Mouse (Mus musculus): Measurements from ENCODE around the gene Ggt1.
A peak's percentile ranks its signal among the peaks of the same experiment; 100 is the strongest.

DNA sequence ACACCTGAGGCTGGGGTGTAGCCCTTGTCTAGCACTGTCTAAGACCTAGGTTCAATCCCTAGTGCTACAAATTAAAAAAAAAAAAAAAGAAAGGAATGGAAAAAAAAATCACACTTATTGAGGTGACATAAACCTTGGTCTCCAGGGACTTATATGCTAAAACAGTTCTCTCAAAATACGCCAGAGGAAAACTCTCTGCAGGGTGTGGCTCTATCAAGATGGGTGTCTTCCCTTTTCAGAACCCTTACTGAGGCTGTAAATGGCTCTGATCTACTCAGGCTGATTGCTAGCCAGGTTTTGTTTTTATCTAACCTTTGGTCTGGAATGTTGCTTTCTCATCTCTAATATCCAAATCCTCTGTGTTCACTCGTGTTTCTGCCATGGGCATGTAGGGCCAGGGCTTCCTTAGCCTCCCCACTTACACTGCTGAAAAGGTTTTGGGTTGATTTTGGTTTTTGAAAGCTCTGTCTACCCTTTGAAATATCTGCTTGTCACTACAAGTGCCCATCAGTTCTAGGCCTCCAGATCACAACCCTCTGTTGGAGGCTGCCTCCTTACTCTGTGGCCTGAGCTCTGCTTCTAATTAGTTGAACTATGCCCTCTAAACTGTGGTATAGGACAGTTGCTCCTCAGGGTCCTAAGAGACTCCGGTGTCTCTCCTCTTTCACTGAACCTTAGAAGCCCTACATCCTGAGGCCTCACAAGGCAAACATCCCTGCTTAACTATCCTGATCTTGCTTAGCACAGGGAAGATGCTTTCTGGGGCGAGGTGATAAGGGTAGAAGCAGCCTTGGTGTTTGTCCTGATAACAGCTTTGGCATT, 46.0 kb upstream of the Ggt1 start:
- TF ChIP-seq JUND (conservative IDR thresholded peaks at IDR 0.05; ENCODE audit: low read depth, low read length) (no peak), CTCF (conservative IDR thresholded peaks at IDR 0.05 in 1 of 2, IDR thresholded peaks at IDR 0.05 in 1 of 2; ENCODE audit: low read depth in 2 of 2, low read length in 2 of 2) (no peak), TCF12 (IDR thresholded peaks at IDR 0.05; ENCODE audit: low read depth, low read length) (no peak), POLR2AphosphoS2 (IDR thresholded peaks at IDR 0.05; ENCODE audit: low read depth, low read length) (no peak), ZKSCAN1 (IDR thresholded peaks at IDR 0.05; ENCODE audit: borderline replicate concordance, low read depth, low read length) (no peak), EP300 (IDR thresholded peaks at IDR 0.05; ENCODE audit: low read length) (no peak), ZNF384 (IDR thresholded peaks at IDR 0.05; ENCODE audit: low read depth, low read length) (peak; percentile 32; the same call in 1 of the 2 replicates), IRF4 (IDR thresholded peaks at IDR 0.05; ENCODE audit: low read depth, low read length) (no peak)
